Mouse (Mus musculus): Measurements from ENCODE around the gene Aqp3. TPM values are rescaled to one million over a fixed set of nuclear protein-coding genes. Genes with fewer than 3 reads are reported as not detected.
"Not testable (repeated sequence)": the region's sequence is repeated elsewhere in the genome, so short reads cannot be mapped to it uniquely, and the experiment has no call there.

Aqp3 gene
- polyA plus RNA-seq, 1 experiment from 2014 or later, result 0.58 TPM

GRCm38 (mm10) chr4:41096794-41097193 is 1.2 kb downstream of the Aqp3 start:
- Histone ChIP-seq H3K4me1 (peaks cover 10% of the 10 kb centered on the region), H3K4me2 (no peak overlapping the region), H3K4me3 (no peak overlapping the region), H3K27me3 (replicated peaks) (peaks cover 18% of the 10 kb centered on the region), H3K9me3 (no peaks in the 10 kb centered on the region), H3K9ac (no peak overlapping the region), H3K36me3 (replicated peaks) (no peaks in the 10 kb centered on the region), H3K27ac (no peak overlapping the region)
- 71% methylated on average over 5 of the region's 5 CpGs for WGBS
- ATAC-seq (replicated peaks), result no peak

GRCm38 (mm10) chr4:41096169-41096568 is 1.8 kb downstream of the Aqp3 start:
- 71% methylated on average over 8 of the region's 8 CpGs for WGBS
- no peak for ATAC-seq (replicated peaks)
- peaks cover 18% of the 10 kb centered on the region for H3K27me3 ChIP-seq (replicated peaks)
- H3K36me3 ChIP-seq (replicated peaks), result no peaks in the 10 kb centered on the region
- no peak overlapping the region for H3K4me3 ChIP-seq
- no peak overlapping the region for H3K4me2 ChIP-seq
- no peak overlapping the region for H3K9ac ChIP-seq
- H3K27ac ChIP-seq, result no peak overlapping the region
- peaks cover 10% of the 10 kb centered on the region for H3K4me1 ChIP-seq
- H3K9me3 ChIP-seq, result no peaks in the 10 kb centered on the region

DNA sequence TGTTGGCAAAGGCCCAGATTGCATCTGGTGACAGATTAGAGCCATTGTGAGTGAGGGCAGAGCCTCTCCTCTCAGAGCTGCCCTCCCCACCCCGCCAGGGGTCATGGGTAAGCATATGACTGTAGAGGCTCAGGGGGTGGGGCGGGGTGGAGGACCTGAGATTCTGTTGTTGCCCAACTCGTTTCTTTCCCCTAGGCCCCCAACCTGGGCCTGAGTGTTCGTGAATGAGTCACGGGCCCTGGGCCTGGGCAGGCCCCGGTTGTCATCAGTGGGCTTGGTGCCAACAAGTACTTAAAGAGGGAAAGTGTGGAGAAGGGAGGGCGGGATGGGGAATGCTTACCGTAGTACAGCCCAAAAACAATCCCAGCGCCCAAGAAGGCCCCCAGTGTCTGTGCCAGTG is 3.6 kb downstream of the Aqp3 start:
- no peak for ATAC-seq (replicated peaks)
- no peaks in the 10 kb centered on the region for H3K9me3 ChIP-seq
- H3K4me1 ChIP-seq, result peaks cover 10% of the 10 kb centered on the region
- H3K4me3 ChIP-seq, result no peak overlapping the region
- no peak overlapping the region for H3K4me2 ChIP-seq
- WGBS, result 62% methylated on average over 9 of the region's 9 CpGs
- no peak overlapping the region for H3K9ac ChIP-seq
- no peak overlapping the region for H3K27ac ChIP-seq
- no peaks in the 10 kb centered on the region for H3K36me3 ChIP-seq (replicated peaks)
- H3K27me3 ChIP-seq (replicated peaks), result peaks cover 18% of the 10 kb centered on the region

DNA sequence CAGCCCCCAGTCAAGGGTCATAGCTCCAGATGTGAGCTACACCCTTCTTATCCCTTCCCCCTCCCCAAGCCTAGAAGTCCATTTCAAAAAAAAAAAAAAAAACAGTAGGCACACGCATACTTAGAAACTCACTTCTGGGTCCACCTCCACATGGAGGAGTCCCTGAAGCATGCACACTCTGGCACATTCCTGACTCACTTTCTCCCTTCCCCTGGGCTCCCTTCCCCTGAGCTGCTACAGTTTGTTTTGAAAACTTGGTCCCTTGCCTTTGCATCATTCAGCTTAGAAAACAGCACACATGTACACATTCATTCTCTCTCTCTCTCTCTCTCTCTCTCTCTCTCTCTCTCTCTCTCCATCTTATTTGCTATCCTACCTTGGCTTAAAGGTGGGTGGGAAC is 5.0 kb downstream of the Aqp3 start:
- Histone ChIP-seq H3K27me3 (replicated peaks) (peaks cover 16% of the 10 kb centered on the region), H3K4me3 (no peak overlapping the region), H3K27ac (no peak overlapping the region), H3K4me1 (peaks cover 3% of the 10 kb centered on the region), H3K36me3 (replicated peaks) (no peaks in the 10 kb centered on the region), H3K9ac (no peak overlapping the region), H3K4me2 (no peak overlapping the region), H3K9me3 (no peaks in the 10 kb centered on the region)
- WGBS, result 86% methylated on average over 1 of the region's 1 CpGs
- no peak for ATAC-seq (replicated peaks)

- no peak overlapping the region for H3K4me3 ChIP-seq
- no peaks in the 10 kb centered on the region for H3K36me3 ChIP-seq (replicated peaks)
- H3K4me1 ChIP-seq, result no peaks in the 10 kb centered on the region
- no peak overlapping the region for H3K9ac ChIP-seq
- no peak for ATAC-seq (replicated peaks)
- H3K4me2 ChIP-seq, result no peak overlapping the region
- 0 out of 2 replicates have a peak, but pooled peaks cover 2% of the 10 kb centered on the region for H3K27me3 ChIP-seq (replicated peaks)
- 67% methylated on average over 3 of the region's 3 CpGs for whole genome bisulfite sequencing
- no peaks in the 10 kb centered on the region for H3K9me3 ChIP-seq
- H3K27ac ChIP-seq, result no peak overlapping the region
These were observed 6.6 kb downstream of the Aqp3 start for GRCm38 (mm10) chr4:41091391-41091790.

DNA sequence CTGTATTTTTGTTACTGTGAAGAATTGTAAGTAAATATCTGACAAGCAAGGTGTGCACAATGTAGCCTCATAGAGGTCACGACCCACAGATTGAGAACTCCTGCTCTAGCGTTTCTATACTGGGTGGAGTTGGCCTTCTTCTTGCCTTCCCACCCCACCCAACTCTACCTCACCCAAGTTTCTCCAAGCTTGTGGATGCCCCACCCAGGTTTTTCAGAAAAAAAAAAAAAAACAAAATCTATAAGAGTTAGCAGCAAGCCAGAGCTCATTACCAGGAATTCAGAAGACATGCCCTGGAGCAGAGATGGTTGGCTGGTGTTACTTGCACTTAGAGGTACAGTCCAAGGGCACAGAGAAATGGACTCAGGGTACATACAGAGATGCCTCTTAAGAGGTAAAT is 8.3 kb downstream of the Aqp3 start:
- Histone ChIP-seq H3K9me3 (no peaks in the 10 kb centered on the region), H3K27ac (no peak overlapping the region), H3K9ac (no peak overlapping the region), H3K27me3 (replicated peaks) (no peaks in the 10 kb centered on the region), H3K4me3 (no peak overlapping the region), H3K36me3 (replicated peaks) (no peaks in the 10 kb centered on the region), H3K4me2 (no peak overlapping the region), H3K4me1 (no peaks in the 10 kb centered on the region)
- ATAC-seq (replicated peaks), result no peak
- WGBS, result 87% methylated on average over 2 of the region's 2 CpGs

DNA sequence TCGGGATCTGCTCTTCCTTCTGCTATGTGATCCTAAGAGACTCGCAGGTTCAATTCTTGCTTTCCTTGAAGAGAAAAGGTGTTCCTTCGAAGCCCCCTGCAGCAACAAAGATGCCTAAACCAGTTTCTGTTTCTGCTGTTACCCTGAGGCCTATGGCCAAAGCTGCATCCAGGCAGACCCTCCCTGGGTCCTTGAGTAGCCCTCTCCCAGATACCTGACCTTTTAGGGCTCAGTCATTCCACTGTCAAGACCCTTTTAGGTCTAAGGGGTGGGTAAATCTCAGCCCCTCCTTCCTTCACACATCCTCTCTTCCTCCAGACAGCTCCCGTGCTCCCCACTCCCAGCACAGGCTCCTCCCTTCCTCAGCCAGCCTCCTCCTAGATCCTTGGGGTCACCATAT is 8.8 kb downstream of the Aqp3 start:
- Histone ChIP-seq H3K27me3 (replicated peaks) (no peaks in the 10 kb centered on the region), H3K4me1 (no peaks in the 10 kb centered on the region), H3K9ac (no peak overlapping the region), H3K4me3 (no peak overlapping the region), H3K9me3 (no peaks in the 10 kb centered on the region), H3K27ac (no peak overlapping the region), H3K4me2 (no peak overlapping the region), H3K36me3 (replicated peaks) (no peaks in the 10 kb centered on the region)
- no peak for ATAC-seq (replicated peaks)
- WGBS, result 88% methylated on average over 4 of the region's 4 CpGs

DNA sequence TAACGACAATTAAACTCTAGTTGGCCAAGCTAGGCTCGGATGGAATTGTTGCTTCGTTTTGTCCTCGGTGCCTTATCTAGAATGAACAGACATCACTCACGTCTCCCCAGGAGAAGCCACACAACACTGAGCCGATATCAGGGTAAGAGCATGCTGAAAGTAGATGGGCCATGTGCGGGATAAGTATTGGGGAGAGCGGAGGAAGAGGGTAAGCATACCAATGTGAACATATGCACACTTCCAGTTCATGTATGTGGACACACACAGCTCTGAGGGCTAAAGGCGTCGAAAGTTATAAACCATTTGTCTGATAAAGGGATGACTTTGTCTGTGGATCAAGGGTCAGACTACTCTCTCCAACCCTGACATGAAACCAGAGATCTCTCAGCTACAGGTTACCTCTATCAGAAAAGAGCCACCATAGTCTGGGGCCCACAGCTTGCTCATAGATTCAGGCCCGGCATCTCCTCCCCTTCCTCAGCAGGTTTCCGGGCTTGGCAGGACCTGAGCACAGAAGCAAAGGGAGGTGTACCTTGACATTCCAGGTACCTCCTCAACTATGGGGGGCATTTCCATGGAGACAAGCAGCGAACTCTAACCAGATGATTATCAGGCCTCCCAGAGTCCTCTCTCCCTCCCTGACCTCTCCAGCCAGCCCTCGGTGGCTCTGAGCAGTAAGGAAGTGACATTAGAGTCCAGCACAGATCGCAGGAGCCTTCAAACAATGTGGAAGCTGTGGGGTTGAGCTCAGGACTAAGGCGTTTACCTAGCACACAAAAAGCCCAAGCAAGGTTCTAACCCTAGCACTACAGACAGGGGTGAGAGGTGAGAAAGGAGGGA is 10.3 kb downstream of the Aqp3 start:
- no peak overlapping the region for H3K27ac ChIP-seq
- H3K9me3 ChIP-seq, result no peaks in the 10 kb centered on the region
- WGBS, result 88% methylated on average over 16 of the region's 16 CpGs
- H3K4me3 ChIP-seq, result no peak overlapping the region
- no peak for ATAC-seq (replicated peaks)
- no peaks in the 10 kb centered on the region for H3K36me3 ChIP-seq (replicated peaks)
- H3K9ac ChIP-seq, result no peak overlapping the region
- H3K4me2 ChIP-seq, result no peak overlapping the region
- no peaks in the 10 kb centered on the region for H3K27me3 ChIP-seq (replicated peaks)
- no peaks in the 10 kb centered on the region for H3K4me1 ChIP-seq

DNA sequence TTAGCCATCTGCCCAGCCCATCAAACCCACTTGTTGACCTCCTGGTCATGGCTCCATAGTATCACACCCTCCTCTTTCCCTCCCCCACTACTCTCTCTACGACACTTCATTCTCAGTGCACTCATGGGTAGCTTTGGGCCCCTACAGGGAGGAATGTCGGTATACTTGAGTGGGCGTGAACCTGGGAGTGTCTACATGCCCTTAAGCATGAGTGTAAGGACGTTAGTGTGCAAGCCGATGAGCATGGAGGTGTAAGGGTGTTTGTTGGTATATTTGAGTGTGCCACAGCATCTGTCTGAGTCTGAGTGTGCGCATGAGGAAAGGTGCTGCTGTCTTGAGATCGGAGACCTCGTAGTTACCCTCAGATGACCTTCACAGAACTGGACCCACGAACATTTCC is 11.0 kb downstream of the Aqp3 start:
- Histone ChIP-seq H3K36me3 (replicated peaks) (no peaks in the 10 kb centered on the region), H3K4me1 (no peaks in the 10 kb centered on the region), H3K27ac (no peak overlapping the region), H3K9ac (no peak overlapping the region), H3K9me3 (no peaks in the 10 kb centered on the region), H3K27me3 (replicated peaks) (no peaks in the 10 kb centered on the region), H3K4me2 (no peak overlapping the region), H3K4me3 (no peak overlapping the region)
- 78% methylated on average over 9 of the region's 9 CpGs for WGBS
- no peak for ATAC-seq (replicated peaks)

DNA sequence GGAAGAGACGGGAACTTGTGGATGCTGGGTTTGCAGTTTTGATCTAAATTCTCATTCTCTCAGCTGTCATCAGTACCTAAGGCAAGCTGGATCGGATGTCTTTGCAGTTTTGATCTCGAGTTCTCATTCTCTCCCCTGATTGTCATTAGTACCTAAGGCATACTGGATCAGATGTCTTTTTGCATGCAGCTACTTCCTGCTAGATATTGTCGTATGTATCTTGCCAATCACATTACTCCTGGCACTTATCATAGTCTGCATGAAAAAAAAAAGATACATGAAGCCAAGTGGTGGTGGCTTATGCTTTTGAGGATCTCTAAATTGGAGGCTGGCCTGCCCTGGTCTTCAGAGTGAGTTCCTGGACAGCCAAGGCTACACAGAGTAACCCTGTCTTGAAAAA is 13.2 kb downstream of the Aqp3 start:
- no peaks in the 10 kb centered on the region for H3K36me3 ChIP-seq (replicated peaks)
- H3K9me3 ChIP-seq, result no peaks in the 10 kb centered on the region
- H3K27ac ChIP-seq, result no peak overlapping the region
- H3K9ac ChIP-seq, result no peak overlapping the region
- no peaks in the 10 kb centered on the region for H3K27me3 ChIP-seq (replicated peaks)
- H3K4me3 ChIP-seq, result no peak overlapping the region
- WGBS, result 85% methylated on average over 4 of the region's 4 CpGs
- no peaks in the 10 kb centered on the region for H3K4me1 ChIP-seq
- no peak for ATAC-seq (replicated peaks)
- H3K4me2 ChIP-seq, result no peak overlapping the region

GRCm38 (mm10) chr4:41082803-41083202 is 15.2 kb downstream of the Aqp3 start:
- WGBS, result 73% methylated on average over 4 of the region's 4 CpGs
- not testable (repeated sequence) for H3K4me2 ChIP-seq

GRCm38 (mm10) chr4:41081733-41082132 is 16.2 kb downstream of the Aqp3 start:
- H3K27me3 ChIP-seq (replicated peaks), result no peaks in the 10 kb centered on the region
- H3K9me3 ChIP-seq, result no peaks in the 10 kb centered on the region
- no peak overlapping the region for H3K27ac ChIP-seq
- WGBS, result 75% methylated on average over 5 of the region's 5 CpGs
- H3K9ac ChIP-seq, result no peak overlapping the region
- no peak overlapping the region for H3K4me2 ChIP-seq
- no peak overlapping the region for H3K4me3 ChIP-seq
- ATAC-seq (replicated peaks), result no peak
- no peaks in the 10 kb centered on the region for H3K4me1 ChIP-seq
- H3K36me3 ChIP-seq (replicated peaks), result no peaks in the 10 kb centered on the region

More at GRCm38 (mm10) chr4:41082803-41083202, 15.2 kb downstream of the Aqp3 start:
- H3K9me3 ChIP-seq; ATAC-seq (replicated peaks); H3K36me3 ChIP-seq (replicated peaks); H3K9ac ChIP-seq; H3K4me1 ChIP-seq; H3K27ac ChIP-seq; H3K27me3 ChIP-seq (replicated peaks); H3K4me3 ChIP-seq: not testable (repeated sequence)

- H3K9me3 ChIP-seq, result no peaks in the 10 kb centered on the region
- no peaks in the 10 kb centered on the region for H3K27me3 ChIP-seq (replicated peaks)
- 78% methylated on average over 6 of the region's 6 CpGs for WGBS
- ATAC-seq (replicated peaks), result no peak
- H3K4me3 ChIP-seq, result no peak overlapping the region
- no peaks in the 10 kb centered on the region for H3K4me1 ChIP-seq
- H3K9ac ChIP-seq, result no peak overlapping the region
- no peak overlapping the region for H3K4me2 ChIP-seq
- H3K36me3 ChIP-seq (replicated peaks), result no peaks in the 10 kb centered on the region
- H3K27ac ChIP-seq, result no peak overlapping the region
These were observed 19.3 kb downstream of the Aqp3 start for GRCm38 (mm10) chr4:41078726-41079125.
